Mouse (Mus musculus) liver, embryonic 14.5 days (tissue): ENCODE data around the gene Efcab1.

Experiments used
- CTCF ChIP-seq: IDR thresholded peaks from 2 replicates; pipeline ENCODE4 v1.5.1; 2016; ENCODE audit warnings: antibody characterized with exemption, low read depth, control low read depth
- EP300 ChIP-seq: IDR thresholded peaks from 2 replicates; pipeline ENCODE4 v1.6.1; 2016; ENCODE audit warnings: antibody characterized with exemption, low read depth

DNA sequence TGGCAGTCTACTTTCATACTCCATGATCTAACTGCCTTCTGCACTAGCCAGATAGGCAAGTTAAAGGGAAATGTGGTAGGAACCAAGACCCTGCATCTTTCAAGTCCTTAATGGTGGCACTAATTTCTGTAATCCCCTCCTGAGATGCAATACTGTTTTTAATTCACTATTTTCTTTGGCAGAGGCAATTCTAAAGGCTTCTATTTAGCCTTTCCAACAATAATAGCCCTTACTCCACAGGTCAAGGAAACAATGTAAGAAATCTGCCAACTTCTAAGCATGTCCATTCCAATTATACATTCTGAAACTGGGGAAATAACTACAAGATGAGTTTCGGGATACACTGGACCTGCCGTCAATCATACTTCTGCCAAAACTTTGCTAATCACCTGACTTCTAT lies 72.8 kb downstream of the Efcab1 start:
- TF ChIP-seq CTCF (no peak), EP300 (no peak)
